Mouse (Mus musculus) intestine, embryonic 15.5 days (tissue): ENCODE data around the gene Aoc2. TPM values are rescaled to one million over a fixed set of nuclear protein-coding genes. Genes with fewer than 3 reads are reported as not detected.
"Not testable (repeated sequence)": the region's sequence is repeated elsewhere in the genome, so short reads cannot be mapped to it uniquely, and the experiment has no call there.

ENCODE experiments used
- ATAC-seq: fragments of 200-750 bp; cut with Nextera tagmentation; 2 replicates; pipeline ENCODE4 v1.8.0; 2017; ENCODE audit warnings: moderate TSS enrichment, moderate library complexity
- H3K27ac ChIP-seq: fragments of 300-500 bp; sonication (generic); 2 replicates; pipeline ENCODE4 v1.5.1; 2015; ENCODE audit warnings: mild to moderate bottlenecking, inconsistent platforms
- H3K27me3 ChIP-seq: fragments of 300-500 bp; sonication (generic); replicated peaks from 2 replicates; pipeline ENCODE4 v1.6.1; 2015; ENCODE audit warnings: inconsistent platforms
- H3K36me3 ChIP-seq: fragments of 300-500 bp; sonication (generic); 2 replicates; pipeline ENCODE4 v1.6.1; 2015; ENCODE audit warnings: inconsistent platforms
- H3K4me1 ChIP-seq: fragments of 300-500 bp; sonication (generic); replicated peaks from 2 replicates; pipeline ENCODE4 v1.6.1; 2015; ENCODE audit warnings: inconsistent platforms
- H3K4me2 ChIP-seq: fragments of 300-500 bp; sonication (generic); replicated peaks from 2 replicates; pipeline ENCODE4 v1.6.1; 2015; ENCODE audit warnings: mild to moderate bottlenecking, inconsistent platforms
- H3K4me3 ChIP-seq: fragments of 300-500 bp; sonication (generic); replicated peaks from 2 replicates; pipeline ENCODE4 v1.5.1; 2015; ENCODE audit warnings: inconsistent platforms
- H3K9ac ChIP-seq: fragments of 300-500 bp; sonication (generic); 2 replicates; pipeline ENCODE4 v1.6.1; 2015; ENCODE audit warnings: inconsistent platforms
- H3K9me3 ChIP-seq: fragments of 300-500 bp; sonication (generic); 2 replicates; pipeline ENCODE4 v1.6.1; 2016; ENCODE audit warnings: inconsistent platforms
- WGBS: fragments of 180-500 bp; shearing (Covaris S2); methylation state at CpG from one replicate; pipeline ENCODE4 v1.1.7; 2015; 5-methylcytosine and 5-hydroxymethylcytosine counted together
- polyA plus RNA-seq: library from polyadenylated mRNA; unstranded; fragments of >200 nt; fragmentation: Nextera tagmentation; extraction: Ambion mirVana; gene quantifications from 2 replicates; pipeline ENCODE4 v1.2.1, GENCODE M21; 2015

Aoc2 gene
- polyA plus RNA-seq, 1 experiment from 2014 or later: 1.3 TPM

DNA sequence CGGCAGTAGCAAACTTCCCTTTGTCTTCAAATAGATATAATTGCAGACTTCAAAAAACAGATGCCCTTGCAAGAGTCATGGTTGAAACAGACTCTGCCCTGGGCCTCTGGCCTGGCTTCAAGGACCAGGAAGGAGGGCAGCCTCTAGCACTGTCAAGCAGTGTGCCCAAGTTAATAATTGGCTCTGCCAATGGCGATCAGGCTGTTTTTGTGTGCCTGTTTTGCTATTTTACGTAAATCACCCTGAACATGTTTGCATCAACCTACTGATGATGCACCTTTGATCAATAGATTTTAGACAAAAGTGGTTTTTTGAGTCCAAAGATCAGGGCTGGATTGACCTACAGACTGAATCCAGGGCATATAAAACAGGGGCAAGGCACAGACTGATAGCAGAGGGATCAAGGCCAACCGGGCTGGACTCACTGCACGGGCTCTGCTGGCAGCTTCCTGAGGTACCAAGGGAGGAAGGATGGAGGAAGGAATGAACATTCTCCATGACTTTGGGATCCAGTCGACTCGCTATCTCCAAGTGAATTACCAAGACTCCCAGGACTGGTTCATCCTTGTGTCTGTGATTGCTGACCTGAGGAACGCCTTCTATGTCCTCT, 42.6 kb downstream of the Aoc2 start, which contains the start of gene G6pc:
Gene G6pc (plus strand): TSS at position 236 of the 610 bp plus-strand sequence.
- no peak within 1 kb of the TSS for H3K27ac ChIP-seq

DNA sequence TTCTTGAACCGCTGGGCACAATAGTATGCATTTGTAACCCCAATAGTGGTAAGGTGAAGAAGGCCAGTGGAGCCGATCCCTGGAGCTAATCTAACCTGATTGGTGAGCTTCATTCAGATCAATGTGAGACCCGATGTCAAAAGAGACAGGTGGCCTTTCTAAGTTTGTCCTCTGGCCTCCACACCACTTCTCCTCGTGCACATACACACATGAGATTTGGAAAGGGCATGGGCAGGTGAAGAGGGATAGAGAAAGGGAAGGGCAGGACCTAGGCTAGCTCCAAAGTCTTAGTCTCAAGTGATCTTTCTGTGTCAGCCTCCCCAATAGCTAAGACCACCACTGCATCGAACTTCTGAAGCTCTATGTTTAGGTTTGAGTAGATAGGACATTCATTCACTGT, 45.3 kb downstream of the Aoc2 start:
- no peaks in the 10 kb centered on the region for H3K9me3 ChIP-seq
- ATAC-seq: no peak
- H3K4me1 ChIP-seq: no peaks in the 10 kb centered on the region
- H3K27ac ChIP-seq: no peak overlapping the region
- H3K9ac ChIP-seq: no peak overlapping the region
- no peak overlapping the region for H3K4me2 ChIP-seq
- WGBS: 74% methylated on average over 5 of the region's 5 CpGs
- H3K27me3 ChIP-seq: no peaks in the 10 kb centered on the region
- no peaks in the 10 kb centered on the region for H3K36me3 ChIP-seq
- no peak overlapping the region for H3K4me3 ChIP-seq

More for the DNA sequence above, 42.6 kb downstream of the Aoc2 start, which contains the start of gene G6pc:
- 79% methylated on average over 8 of the region's 8 CpGs for WGBS
- no peaks in the 10 kb centered on the region for H3K9me3 ChIP-seq
- H3K36me3 ChIP-seq: no peaks in the 10 kb centered on the region
- no peak within 1 kb of the TSS for H3K9ac ChIP-seq
- no peak within 1 kb of the TSS for H3K4me2 ChIP-seq
- H3K4me1 ChIP-seq: peaks cover 5% of the 10 kb centered on the region; the same call in 1 of the 2 replicates
- 0 out of 2 replicates have a peak, but pooled peaks have one; percentile 27 for ATAC-seq
- no peak within 1 kb of the TSS for H3K4me3 ChIP-seq
- no peaks in the 10 kb centered on the region for H3K27me3 ChIP-seq

DNA sequence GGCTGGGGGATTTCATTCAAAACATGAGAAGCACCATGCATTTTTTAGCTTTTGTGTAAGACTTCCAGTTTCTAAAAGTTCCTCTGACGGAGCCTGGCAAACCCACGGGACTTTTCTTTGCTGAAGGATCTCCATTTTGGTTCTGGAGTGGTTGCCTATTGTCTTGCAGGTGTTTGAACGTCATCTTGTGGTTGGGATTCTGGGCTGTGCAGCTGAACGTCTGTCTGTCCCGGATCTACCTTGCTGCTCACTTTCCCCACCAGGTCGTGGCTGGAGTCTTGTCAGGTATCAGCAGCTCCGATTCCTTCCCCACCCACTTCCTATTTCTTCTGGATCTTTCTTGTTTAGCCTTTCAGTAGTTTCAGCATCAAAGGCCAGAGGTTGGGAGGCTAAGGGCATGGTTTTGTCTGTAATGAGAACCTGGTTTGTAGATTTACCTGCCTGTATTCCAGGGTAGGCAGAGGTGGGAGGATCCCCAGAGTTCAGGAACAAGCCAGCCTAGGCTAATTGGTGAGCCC, 49.6 kb downstream of the Aoc2 start:
- no peak overlapping the region for H3K9ac ChIP-seq
- 57% methylated on average over 7 of the region's 7 CpGs for WGBS
- no peaks in the 10 kb centered on the region for H3K36me3 ChIP-seq
- ATAC-seq: no peak
- H3K9me3 ChIP-seq: no peaks in the 10 kb centered on the region
- no peaks in the 10 kb centered on the region for H3K4me1 ChIP-seq
- H3K27me3 ChIP-seq: no peaks in the 10 kb centered on the region
- H3K4me2 ChIP-seq: no peak overlapping the region
- H3K4me3 ChIP-seq: no peak overlapping the region
- H3K27ac ChIP-seq: no peak overlapping the region

DNA sequence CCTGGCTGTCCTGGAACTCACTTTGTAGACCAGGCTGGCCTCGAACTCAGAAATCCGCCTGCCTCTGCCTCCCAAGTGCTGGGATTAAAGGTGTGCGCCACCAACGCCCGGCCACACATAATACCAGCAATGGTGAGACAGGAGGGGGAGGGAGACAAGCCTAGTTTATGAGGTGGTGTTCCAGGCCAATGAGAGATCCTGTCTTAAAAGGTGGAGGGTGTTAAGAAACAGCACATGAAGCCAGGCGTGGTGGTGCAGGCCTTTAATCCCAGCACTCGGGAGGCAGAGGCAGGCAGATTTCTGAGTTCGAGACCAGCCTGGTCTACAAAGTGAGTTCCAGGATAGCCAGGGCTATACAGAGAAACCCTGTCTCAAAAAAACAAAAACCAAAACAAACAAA, 53.3 kb downstream of the Aoc2 start:
- ATAC-seq, H3K4me3 ChIP-seq, H3K27me3 ChIP-seq, H3K9me3 ChIP-seq, H3K36me3 ChIP-seq, H3K27ac ChIP-seq, H3K4me1 ChIP-seq, H3K4me2 ChIP-seq, H3K9ac ChIP-seq: not testable (repeated sequence)
- 93% methylated on average over 8 of the region's 8 CpGs for WGBS

DNA sequence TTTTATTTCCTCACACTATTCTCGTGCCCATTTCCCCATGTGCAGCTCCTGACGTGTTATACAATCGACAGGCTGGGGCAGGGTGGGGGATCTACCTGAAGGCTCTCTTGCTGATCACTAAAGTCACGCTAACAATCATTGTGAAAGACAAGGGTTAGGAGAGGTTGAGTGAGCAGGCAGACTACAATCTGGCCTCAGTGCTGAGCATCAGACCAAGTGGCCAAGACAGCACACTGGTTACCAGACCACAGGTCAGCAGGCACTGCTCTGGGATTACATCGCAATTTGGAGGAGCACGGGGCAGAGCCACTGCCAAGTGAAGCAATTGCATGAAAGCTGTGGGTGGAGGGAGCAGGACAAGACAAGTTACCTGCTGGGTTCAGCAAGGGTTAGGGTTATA, 54.1 kb downstream of the Aoc2 start:
- no peaks in the 10 kb centered on the region for H3K4me1 ChIP-seq
- H3K27me3 ChIP-seq: no peaks in the 10 kb centered on the region
- H3K9ac ChIP-seq: no peak overlapping the region
- no peak overlapping the region for H3K4me3 ChIP-seq
- no peaks in the 10 kb centered on the region for H3K9me3 ChIP-seq
- H3K4me2 ChIP-seq: no peak overlapping the region
- 69% methylated on average over 6 of the region's 6 CpGs for WGBS
- no peak for ATAC-seq
- no peaks in the 10 kb centered on the region for H3K36me3 ChIP-seq
- no peak overlapping the region for H3K27ac ChIP-seq

Other genes starting within 250 kb of the Aoc2 start
- gene Hsd17b1, start 246.7 kb upstream of the Aoc2 start, polyA plus RNA-seq: not detected in 2 replicates
- gene Coasy, start 242.5 kb upstream of the Aoc2 start, polyA plus RNA-seq: 41.8 and 43.9 TPM in 2 replicates
- 65.0 and 65.4 TPM in 2 replicates for gene Mlx, start 237.8 kb upstream of the Aoc2 start, polyA plus RNA-seq
- 22.6 and 23.4 TPM in 2 replicates for gene Psmc3ip, start 229.6 kb upstream of the Aoc2 start, polyA plus RNA-seq
- 17.0 and 17.2 TPM in 2 replicates for gene Retreg3, start 205.2 kb upstream of the Aoc2 start, polyA plus RNA-seq
- gene Tubg1, start 205.1 kb upstream of the Aoc2 start, polyA plus RNA-seq: 58.7 and 59.2 TPM in 2 replicates
- gene Tubg2, start 169.2 kb upstream of the Aoc2 start, polyA plus RNA-seq: 4.4 and 4.8 TPM in 2 replicates
- gene Cntnap1, start 154.5 kb upstream of the Aoc2 start, polyA plus RNA-seq: 0.82 and 1.0 TPM in 2 replicates
- gene Plekhh3, start 153.7 kb upstream of the Aoc2 start, polyA plus RNA-seq: 11.1 and 12.7 TPM in 2 replicates
- gene Ccr10, start 149.6 kb upstream of the Aoc2 start, polyA plus RNA-seq: 0.25 and 0.36 TPM in 2 replicates
- gene Ezh1, start 98.6 kb upstream of the Aoc2 start, polyA plus RNA-seq: 16.0 and 16.3 TPM in 2 replicates
- gene Ramp2, start 79.0 kb upstream of the Aoc2 start, polyA plus RNA-seq: 98.5 and 114 TPM in 2 replicates
- gene Vps25, start 71.4 kb upstream of the Aoc2 start, polyA plus RNA-seq: 135 and 142 TPM in 2 replicates
- gene Wnk4, start 64.5 kb upstream of the Aoc2 start, polyA plus RNA-seq: 12.3 and 12.7 TPM in 2 replicates
- 0.72 and 1.1 TPM in 2 replicates for gene Cntd1, start 46.1 kb upstream of the Aoc2 start, polyA plus RNA-seq
- gene Coa3, start 45.9 kb upstream of the Aoc2 start, polyA plus RNA-seq: 250 and 261 TPM in 2 replicates
- gene Becn1, start 22.8 kb upstream of the Aoc2 start, polyA plus RNA-seq: 132 and 143 TPM in 2 replicates
- 137 and 147 TPM in 2 replicates for gene Psme3, start 8.8 kb upstream of the Aoc2 start, polyA plus RNA-seq
- gene Aoc3, start 5.5 kb downstream of the Aoc2 start, polyA plus RNA-seq: 2.1 and 2.7 TPM in 2 replicates
- 0.30 and 0.39 TPM in 2 replicates for gene G6pc, start 42.5 kb downstream of the Aoc2 start, polyA plus RNA-seq
- gene Aarsd1, start 92.6 kb downstream of the Aoc2 start, polyA plus RNA-seq: 60.1 and 63.3 TPM in 2 replicates
- gene Gm27029, start 99.7 kb downstream of the Aoc2 start, polyA plus RNA-seq: 7.3 and 10.6 TPM in 2 replicates
- 16.9 and 17.3 TPM in 2 replicates for gene Rundc1, start 100.0 kb downstream of the Aoc2 start, polyA plus RNA-seq
- 11.7 TPM in 2 replicates for gene Ptges3l, start 100.3 kb downstream of the Aoc2 start, polyA plus RNA-seq
- 322 and 353 TPM in 2 replicates for gene Rpl27, start 117.2 kb downstream of the Aoc2 start, polyA plus RNA-seq
- 23.9 and 24.5 TPM in 2 replicates for gene Ifi35, start 123.3 kb downstream of the Aoc2 start, polyA plus RNA-seq
- gene Rnd2, start 139.9 kb downstream of the Aoc2 start, polyA plus RNA-seq: 23.7 and 24.5 TPM in 2 replicates
- 69.7 and 70.0 TPM in 2 replicates for gene Vat1, start 141.2 kb downstream of the Aoc2 start, polyA plus RNA-seq
- gene Brca1, start 226.9 kb downstream of the Aoc2 start, polyA plus RNA-seq: 8.4 and 10.2 TPM in 2 replicates
- 57.0 and 61.2 TPM in 2 replicates for gene Nbr1, start 227.1 kb downstream of the Aoc2 start, polyA plus RNA-seq